Mouse (Mus musculus) lung, postnatal 0 days (tissue): Measurements from ENCODE around the gene Olfr1417.

Experiments used
- CTCF ChIP-seq: IDR thresholded peaks from 2 replicates; pipeline ENCODE4 v1.5.1; 2016; ENCODE audit warnings: antibody characterized with exemption, mild to moderate bottlenecking
- EP300 ChIP-seq: IDR thresholded peaks from 2 replicates; pipeline ENCODE4 v1.6.1; 2016; ENCODE audit warnings: antibody characterized with exemption, mild to moderate bottlenecking, control low read depth

DNA sequence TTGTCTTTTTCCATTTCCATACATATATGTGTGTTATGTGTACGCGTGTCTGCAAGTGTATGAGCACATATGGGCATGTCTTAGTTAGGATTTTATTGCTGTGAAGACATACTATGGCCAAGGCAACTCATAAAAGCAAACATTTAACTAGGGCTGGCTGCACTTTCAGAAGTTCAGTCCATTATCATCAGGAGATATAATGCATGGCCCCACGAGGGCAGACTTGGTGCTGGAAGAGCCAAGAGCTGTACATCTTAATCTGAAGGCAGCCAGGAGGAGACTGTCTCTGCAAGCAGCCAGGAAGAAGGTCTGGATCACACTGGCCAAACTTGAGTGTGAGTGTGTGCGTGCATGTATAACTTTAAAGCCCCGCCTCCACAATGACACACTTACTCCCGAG lies 44.6 kb downstream of the Olfr1417 start:
- TF ChIP-seq EP300 (no peak), CTCF (no peak)
